Mouse (Mus musculus) cerebellum, adult 11-12 months (tissue): Measurements from ENCODE around the gene Zc3h6.

Experiments used
- DNase-seq: peaks from one replicate; pipeline ENCODE4 v3.0.0; 2022

Zc3h6 gene

DNA sequence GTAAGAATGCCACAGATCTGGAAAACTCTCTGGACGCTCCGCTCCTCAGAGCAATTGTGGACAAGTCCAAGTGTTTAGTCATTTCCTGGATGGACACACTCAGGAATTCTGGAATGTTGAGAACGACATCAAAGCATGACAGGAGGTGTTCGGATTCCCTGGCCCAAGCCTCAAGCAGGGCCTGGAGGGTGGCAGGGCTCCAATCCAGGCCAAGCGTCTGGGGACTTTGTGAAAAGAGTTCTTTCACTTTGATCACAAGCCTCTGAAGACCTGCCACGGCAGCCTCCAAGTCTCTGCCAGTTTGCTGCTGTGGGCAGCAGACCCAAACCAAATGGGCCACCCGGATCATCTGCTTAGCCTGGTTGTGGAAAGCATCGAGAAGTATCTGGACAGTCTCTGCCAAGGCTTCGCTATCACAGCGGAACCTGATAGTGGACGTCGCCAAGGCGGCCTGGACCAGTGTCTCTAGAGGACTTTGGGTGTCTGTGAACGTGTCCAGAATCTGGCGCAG lies 71.3 kb downstream of the Zc3h6 start:
- no peak for DNase-seq

- peak; percentile 63 for DNase-seq
These were observed 71.9 kb downstream of the Zc3h6 start for GRCm38 (mm10) chr2:129038937-129039631.

DNA sequence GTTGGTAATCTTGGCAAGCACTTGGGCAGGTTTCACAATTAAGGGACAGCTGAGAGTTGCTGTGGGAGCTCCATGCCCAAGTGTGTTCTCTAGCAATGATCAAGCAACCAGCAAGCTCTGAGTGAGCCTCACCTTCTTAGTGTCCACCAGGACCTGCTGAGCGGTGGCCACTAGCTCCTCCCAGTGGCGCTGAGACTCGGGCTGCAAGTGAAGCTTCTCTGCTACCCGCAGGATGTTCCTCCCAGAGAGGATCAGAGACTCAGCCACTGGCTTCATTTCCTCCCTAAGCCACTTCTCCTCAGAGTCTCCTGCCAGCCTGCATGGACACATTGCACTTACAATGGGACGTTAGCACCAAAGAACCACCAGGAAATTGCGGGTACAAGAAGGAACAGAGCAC lies 73.4 kb downstream of the Zc3h6 start:
- DNase-seq = no peak

GRCm38 (mm10) chr2:129046172-129046845 lies 79.1 kb downstream of the Zc3h6 start:
- DNase-seq = no peak

GRCm38 (mm10) chr2:129046846-129047196 lies 79.6 kb downstream of the Zc3h6 start:
- DNase-seq = no peak

DNA sequence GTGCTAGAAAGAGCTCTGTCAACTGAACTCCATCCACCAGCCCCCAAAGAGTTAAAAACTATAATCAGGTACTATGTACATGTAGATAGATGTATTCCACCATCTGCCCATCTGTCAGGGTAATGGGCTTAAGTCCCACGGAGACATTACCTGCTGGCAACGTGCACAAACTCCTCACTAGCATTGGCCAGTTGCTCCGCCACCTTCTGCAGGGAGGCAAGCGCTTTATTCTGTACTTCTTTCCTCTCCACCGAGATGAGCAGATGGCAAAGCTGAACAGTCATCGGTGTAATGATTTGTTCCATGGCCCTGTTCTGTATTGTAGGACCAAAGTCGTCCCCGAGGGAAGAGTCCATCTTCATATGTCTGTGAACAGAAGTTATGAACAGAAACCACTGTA lies 80.6 kb downstream of the Zc3h6 start, which contains the start of gene Vinac1:
Gene Vinac1, minus strand, starts transcription at position 362 of the 400 bp plus-strand sequence.
- DNase-seq = no peak

DNA sequence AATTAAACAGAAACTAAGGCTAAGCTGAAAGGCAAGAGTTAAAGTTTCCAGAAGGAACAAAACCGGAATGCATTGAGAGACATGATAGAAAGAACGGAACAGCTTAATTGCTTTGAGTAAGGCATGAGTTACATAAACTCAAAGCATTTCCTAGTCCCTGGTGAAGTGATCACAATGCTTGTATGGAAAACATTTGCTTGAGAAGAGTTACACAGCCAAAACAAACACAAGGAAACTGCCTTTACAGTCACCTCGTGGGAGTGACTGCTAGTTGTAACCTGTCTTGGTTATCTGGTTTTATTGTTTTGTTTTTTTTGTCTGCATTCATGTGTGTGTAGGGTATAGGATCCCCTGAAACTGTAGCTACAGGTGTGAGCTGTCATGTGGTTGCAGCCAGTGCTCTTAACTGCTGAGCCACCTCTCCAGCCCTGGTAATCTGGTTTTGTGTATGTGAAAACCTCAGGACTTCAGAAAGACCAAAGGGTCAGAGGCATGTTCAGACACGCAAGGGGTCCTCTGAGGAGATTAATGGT lies 85.3 kb downstream of the Zc3h6 start:
- no peak for DNase-seq

DNA sequence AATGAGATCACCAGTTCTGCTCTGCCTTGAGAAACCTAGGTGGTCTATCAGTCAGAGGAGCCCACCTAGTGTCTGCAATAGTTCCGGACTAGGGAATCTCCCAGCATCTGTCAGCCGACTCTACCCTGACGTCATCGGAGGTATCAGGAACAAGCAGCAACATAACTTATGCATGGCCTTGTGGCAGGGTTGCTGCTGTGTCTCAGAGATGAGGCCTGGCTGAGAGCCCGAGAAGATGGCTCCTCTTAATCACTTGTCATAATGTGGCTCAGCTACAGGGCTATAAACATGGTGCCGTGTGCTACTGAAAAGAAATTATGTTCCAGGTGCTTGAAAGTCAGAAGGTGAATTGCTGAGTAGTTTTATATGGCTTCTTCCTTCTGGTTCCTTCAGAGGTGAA lies 88.5 kb downstream of the Zc3h6 start:
- no peak for DNase-seq

DNA sequence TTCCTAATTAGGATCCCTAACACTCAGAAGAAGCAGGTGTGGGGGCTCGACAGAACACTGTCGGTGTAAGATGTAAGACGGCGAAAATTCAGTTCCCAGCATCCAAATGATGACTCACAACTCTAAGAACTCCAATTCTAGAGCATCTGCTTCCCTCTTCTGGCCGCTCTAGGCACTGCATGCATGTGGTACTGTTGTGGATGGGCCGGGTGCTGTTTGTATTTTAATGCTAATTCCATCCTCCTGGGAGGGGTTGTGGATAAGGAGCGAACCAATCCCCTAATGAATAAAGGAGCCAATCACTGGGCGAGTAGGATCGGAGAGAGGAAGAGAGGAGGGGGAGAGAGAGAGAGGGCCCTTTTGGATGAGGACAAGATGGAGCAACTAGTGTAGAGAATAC lies 89.4 kb downstream of the Zc3h6 start:
- no peak for DNase-seq

DNA sequence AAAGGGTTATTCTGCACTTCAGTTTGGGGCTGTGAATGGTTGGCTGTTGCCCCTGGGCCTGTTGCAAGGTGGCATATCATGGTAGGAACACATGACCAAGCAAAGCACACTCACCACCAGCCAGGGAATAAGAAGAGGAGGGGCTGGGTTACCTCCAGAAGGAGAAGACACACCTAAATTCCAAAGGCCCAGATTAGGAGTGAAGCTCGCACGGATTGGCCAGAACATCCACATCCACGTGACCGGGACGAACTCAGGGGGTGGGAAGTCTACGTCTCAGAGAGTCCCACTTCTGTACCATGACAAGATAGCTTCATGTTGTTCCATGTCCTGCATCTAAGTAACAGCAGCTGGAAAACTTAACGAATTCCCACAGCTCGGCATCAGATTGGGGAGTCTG lies 90.1 kb downstream of the Zc3h6 start:
- DNase-seq = no peak

DNA sequence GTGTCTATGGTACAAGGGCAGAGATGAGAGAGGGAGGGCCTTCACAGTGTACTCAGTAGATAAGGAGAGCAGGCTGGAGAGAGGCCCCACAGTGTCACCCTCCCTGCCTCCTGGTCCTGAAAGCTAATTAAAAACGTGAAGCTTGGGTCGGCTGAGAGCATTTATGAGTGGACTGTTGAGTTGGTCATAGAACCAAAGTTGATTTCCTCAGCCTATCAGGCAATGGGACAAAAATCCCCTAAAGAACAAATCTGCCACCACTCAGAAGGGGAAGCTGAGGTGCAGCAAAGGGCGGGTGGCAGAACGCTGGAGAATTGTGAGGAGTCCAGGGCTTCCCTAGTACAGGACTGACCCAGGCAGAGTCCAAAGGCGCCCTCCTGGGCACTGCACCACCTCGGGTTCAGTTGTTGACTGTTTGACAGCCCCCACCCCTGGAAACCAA lies 90.7 kb downstream of the Zc3h6 start:
- no peak for DNase-seq

DNA sequence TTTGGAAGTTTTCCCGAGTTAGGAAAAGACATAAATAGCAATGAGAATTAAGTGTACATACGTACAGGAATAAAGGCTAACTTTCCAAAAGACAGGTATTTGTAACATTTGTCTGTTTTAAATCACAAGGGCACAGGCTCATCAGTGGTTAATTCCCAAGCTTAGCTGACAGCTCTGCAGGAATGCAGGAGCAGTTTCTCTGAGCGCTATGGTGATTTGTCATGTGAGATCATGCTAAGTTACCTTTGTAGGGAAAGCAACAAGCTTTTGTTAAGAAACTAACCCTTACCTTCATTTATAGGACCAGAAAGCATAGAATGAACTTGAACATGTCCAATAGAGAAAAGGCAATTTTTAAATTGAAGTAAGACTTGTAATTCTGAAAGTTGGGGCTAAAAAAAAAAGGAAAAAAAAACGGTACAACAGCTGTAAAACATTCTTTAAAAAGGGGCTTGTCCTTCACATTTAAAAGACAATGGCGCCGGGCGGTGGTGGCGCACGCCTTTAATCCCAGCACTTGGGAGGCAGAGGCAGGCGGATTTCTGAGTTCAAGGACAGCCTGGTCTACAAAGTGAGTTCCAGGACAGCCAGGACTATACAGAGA lies 94.4 kb downstream of the Zc3h6 start:
- no peak for DNase-seq

GRCm38 (mm10) chr2:129065437-129066282 lies 98.5 kb downstream of the Zc3h6 start, which contains the start of gene Ttl:
Gene Ttl, plus strand, starts transcription at chr2:129065942.
- peak; percentile 79 for DNase-seq

GRCm38 (mm10) chr2:129066326-129066725 lies 99.1 kb downstream of the Zc3h6 start:
- DNase-seq = peak; percentile 58
